Mouse (Mus musculus) lung, postnatal 0 days (tissue): ENCODE data around the gene Bcl2. TPM values are rescaled to one million over a fixed set of nuclear protein-coding genes. Genes with fewer than 3 reads are reported as not detected.

ENCODE experiments used
- ATAC-seq: fragments of 200-750 bp; cut with Nextera tagmentation; 2 replicates; pipeline ENCODE4 v1.8.0; 2017; ENCODE audit warnings: moderate library complexity
- DNase-seq: peaks from one replicate; pipeline ENCODE4 v3.0.0-alpha.2; 2016; ENCODE audit warnings: low spot score
- H3K27ac ChIP-seq: fragments of 300-500 bp; sonication (generic); 2 replicates; pipeline ENCODE4 v1.5.1; 2014; ENCODE audit warnings: antibody characterized with exemption, mild to moderate bottlenecking, low read length, mixed read lengths
- H3K27me3 ChIP-seq: fragments of 300-500 bp; sonication (generic); replicated peaks from 2 replicates; pipeline ENCODE4 v1.6.1; 2014; ENCODE audit warnings: low read length, mixed read lengths; ENCODE audit not compliant: insufficient read depth
- H3K36me3 ChIP-seq: fragments of 300-500 bp; sonication (generic); 2 replicates; pipeline ENCODE4 v1.6.1; 2014; ENCODE audit warnings: low read length, mixed read lengths; ENCODE audit not compliant: insufficient read depth
- H3K4me1 ChIP-seq: fragments of 300-500 bp; sonication (generic); 2 replicates; pipeline ENCODE4 v1.6.1; 2014; ENCODE audit warnings: antibody characterized with exemption, low read depth, low read length, mixed read lengths; ENCODE audit not compliant: insufficient read depth
- H3K4me2 ChIP-seq: fragments of 300-500 bp; sonication (generic); replicated peaks from 2 replicates; pipeline ENCODE4 v1.6.1; 2014; ENCODE audit warnings: low read depth, mild to moderate bottlenecking, low read length, moderate library complexity, mixed read lengths
- H3K4me3 ChIP-seq: fragments of 300-500 bp; sonication (generic); 2 replicates; pipeline ENCODE4 v1.5.1; 2014; ENCODE audit warnings: low read depth, low read length
- H3K9ac ChIP-seq: fragments of 300-500 bp; sonication (generic); replicated peaks from 2 replicates; pipeline ENCODE4 v1.6.1; 2014; ENCODE audit warnings: low read depth, mild to moderate bottlenecking
- H3K9me3 ChIP-seq: fragments of 300-500 bp; sonication (generic); 2 replicates; pipeline ENCODE4 v1.6.1; 2016; ENCODE audit warnings: low read length, mixed read lengths
- CTCF ChIP-seq: IDR thresholded peaks from 2 replicates; pipeline ENCODE4 v1.5.1; 2016; ENCODE audit warnings: antibody characterized with exemption, mild to moderate bottlenecking
- EP300 ChIP-seq: IDR thresholded peaks from 2 replicates; pipeline ENCODE4 v1.6.1; 2016; ENCODE audit warnings: antibody characterized with exemption, mild to moderate bottlenecking, control low read depth
- WGBS: fragments of 180-500 bp; shearing (Covaris S2); extraction: QIAGEN DNeasy Blood & Tissue Kit; methylation state at CpG from one replicate; pipeline ENCODE4 v1.1.7; 2014; 5-methylcytosine and 5-hydroxymethylcytosine counted together
- polyA plus RNA-seq: library from polyadenylated mRNA; unstranded; fragments of >200 nt; fragmentation: Nextera tagmentation; extraction: Ambion mirVana; gene quantifications from 2 replicates; pipeline ENCODE4 v1.2.1, GENCODE M21; 2015

Gene Bcl2
- polyA plus RNA-seq, 1 experiment from 2014 or later, result 5.7 TPM

DNA sequence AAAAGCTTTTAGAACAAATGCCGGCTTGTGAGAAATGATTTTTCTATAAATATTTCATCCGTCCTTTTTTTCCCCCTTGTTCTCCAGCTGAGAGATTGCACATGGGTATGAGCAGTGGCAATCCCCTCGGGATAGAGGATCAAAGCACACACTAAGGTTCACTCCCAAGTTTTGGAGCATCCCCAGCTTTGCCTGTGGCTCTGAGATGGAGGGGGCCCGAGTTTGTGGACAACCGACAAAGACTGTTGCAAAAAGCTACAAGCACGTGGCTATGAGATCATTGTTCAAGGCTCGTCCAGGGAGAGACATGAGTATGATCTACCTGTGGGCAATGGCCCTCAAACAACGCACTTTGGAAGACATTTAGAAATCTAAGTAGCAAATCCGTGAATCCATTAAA lies 184.5 kb downstream of the Bcl2 start:
- Histone ChIP-seq H3K4me1 (peaks cover 7% of the 10 kb centered on the region; the same call in 1 of the 2 replicates), H3K4me2 (no peak overlapping the region), H3K9me3 (no peaks in the 10 kb centered on the region), H3K27me3 (no peaks in the 10 kb centered on the region), H3K27ac (no peak overlapping the region), H3K4me3 (no peak overlapping the region), H3K9ac (no peak overlapping the region), H3K36me3 (no peaks in the 10 kb centered on the region)
- no peak for ATAC-seq
- 79% methylated on average over 9 of the region's 9 CpGs for WGBS
- DNase-seq, result no peak
- no peak for TF ChIP-seq CTCF
- TF ChIP-seq EP300, result no peak

DNA sequence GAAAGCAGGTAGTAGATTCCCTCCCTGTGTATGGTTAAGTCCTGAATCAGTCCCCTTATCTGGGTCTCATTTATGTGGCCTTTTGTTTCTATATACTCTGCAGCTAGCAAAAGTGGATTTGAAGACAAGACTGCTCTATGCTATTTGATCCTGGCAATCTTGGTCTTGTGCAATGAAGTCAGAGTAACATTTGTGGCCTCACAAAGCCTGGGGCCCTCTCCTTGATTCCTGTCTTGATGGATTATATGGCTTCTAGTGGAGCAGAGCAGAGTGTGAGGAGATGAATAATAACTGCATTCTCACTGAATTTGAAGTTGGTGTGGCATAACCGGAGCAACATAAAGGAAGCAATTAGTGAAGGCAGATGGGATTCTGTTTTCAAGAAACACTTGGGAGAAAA lies 186.5 kb downstream of the Bcl2 start:
- Histone ChIP-seq H3K27me3 (no peaks in the 10 kb centered on the region), H3K4me3 (no peak overlapping the region), H3K9ac (no peak overlapping the region), H3K4me2 (no peak overlapping the region), H3K9me3 (no peaks in the 10 kb centered on the region), H3K36me3 (no peaks in the 10 kb centered on the region), H3K4me1 (peaks cover 7% of the 10 kb centered on the region; the same call in 1 of the 2 replicates), H3K27ac (no peak overlapping the region)
- no peak for TF ChIP-seq EP300
- TF ChIP-seq CTCF, result no peak
- 72% methylated on average over 1 of the region's 1 CpGs for WGBS
- DNase-seq (no peak), ATAC-seq (no peak)

DNA sequence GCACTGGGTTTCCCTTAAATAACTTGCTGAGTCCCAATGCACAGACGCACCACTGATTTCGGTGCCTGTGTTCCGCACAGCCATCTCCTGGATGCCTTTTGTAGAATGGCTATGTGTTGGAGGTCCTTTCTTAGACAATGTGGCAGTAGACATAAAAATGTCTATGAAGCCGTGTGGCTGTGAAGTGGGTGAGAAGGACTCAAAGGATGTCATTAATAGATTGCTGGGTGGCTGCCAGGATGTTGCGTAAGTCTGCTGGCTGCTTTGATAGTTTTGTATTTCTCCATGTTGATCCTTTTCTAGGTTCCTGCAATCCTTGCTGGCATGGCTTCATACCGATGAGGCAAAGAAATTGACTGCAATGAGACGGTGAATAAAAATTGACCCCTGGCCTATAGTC lies 187.3 kb downstream of the Bcl2 start:
- peak; percentile 76 for DNase-seq
- H3K27ac ChIP-seq, result no peak overlapping the region
- TF ChIP-seq CTCF (no peak), EP300 (peak; percentile 31; the same call in 1 of the 2 replicates)
- no peaks in the 10 kb centered on the region for H3K27me3 ChIP-seq
- peak; percentile 57 for ATAC-seq
- WGBS, result 31% methylated on average over 7 of the region's 7 CpGs
- no peaks in the 10 kb centered on the region for H3K9me3 ChIP-seq
- no peak overlapping the region for H3K9ac ChIP-seq
- peaks cover 7% of the 10 kb centered on the region; the same call in 1 of the 2 replicates for H3K4me1 ChIP-seq
- no peaks in the 10 kb centered on the region for H3K36me3 ChIP-seq
- no peak overlapping the region for H3K4me2 ChIP-seq
- no peak overlapping the region for H3K4me3 ChIP-seq

DNA sequence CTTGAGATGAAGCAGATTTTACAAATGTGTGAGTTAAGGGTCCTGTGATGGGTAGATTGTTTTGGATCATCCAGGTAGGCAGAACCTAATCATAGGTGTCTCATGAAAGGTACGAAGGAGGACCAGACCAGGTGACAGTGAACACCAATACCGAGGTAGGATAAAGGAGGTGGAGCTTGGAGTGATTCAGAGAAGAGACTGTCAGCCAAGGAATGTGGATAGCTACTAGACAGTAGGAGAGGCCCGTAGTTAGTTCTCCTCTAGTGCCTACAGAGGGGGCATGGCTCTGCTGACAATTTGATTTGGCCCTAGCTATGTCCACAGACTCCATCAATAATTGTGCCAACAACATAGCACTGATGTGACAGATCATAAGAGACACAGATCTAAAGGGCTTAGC lies 188.0 kb downstream of the Bcl2 start:
- ATAC-seq (no peak), DNase-seq (no peak)
- Histone ChIP-seq H3K9ac (no peak overlapping the region), H3K36me3 (no peaks in the 10 kb centered on the region), H3K9me3 (no peaks in the 10 kb centered on the region), H3K27ac (no peak overlapping the region), H3K4me2 (no peak overlapping the region), H3K4me3 (no peak overlapping the region), H3K4me1 (peaks cover 7% of the 10 kb centered on the region; the same call in 1 of the 2 replicates), H3K27me3 (no peaks in the 10 kb centered on the region)
- WGBS, result 66% methylated on average over 3 of the region's 3 CpGs
- no peak for TF ChIP-seq CTCF
- no peak for TF ChIP-seq EP300

DNA sequence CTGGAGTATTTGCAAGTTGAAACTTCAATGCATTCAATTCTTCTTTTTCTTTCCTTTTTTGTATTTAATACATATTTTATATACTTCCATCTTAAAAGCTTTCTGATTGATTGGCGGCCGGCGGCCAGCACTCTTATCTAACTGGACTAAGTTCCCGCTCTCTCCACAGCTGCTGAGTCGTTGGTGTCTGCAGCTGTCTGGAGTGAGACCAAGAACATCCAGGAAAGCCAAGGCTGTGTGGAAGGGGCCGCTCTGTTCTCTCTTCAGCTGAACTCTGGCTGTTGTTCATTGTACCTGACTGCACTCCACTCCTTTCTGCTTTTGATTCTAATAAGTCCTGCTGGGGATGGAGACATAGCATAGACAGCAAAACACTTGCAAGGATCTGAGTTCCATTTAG lies 190.3 kb downstream of the Bcl2 start:
- Histone ChIP-seq H3K36me3 (no peaks in the 10 kb centered on the region), H3K27ac (no peak overlapping the region), H3K4me1 (peaks cover 7% of the 10 kb centered on the region; the same call in 1 of the 2 replicates), H3K9ac (no peak overlapping the region), H3K4me3 (no peak overlapping the region), H3K9me3 (no peaks in the 10 kb centered on the region), H3K4me2 (no peak overlapping the region), H3K27me3 (no peaks in the 10 kb centered on the region)
- DNase-seq, result peak; percentile 36
- 0 out of 2 replicates have a peak, but pooled peaks have one; percentile 48 for ATAC-seq
- TF ChIP-seq CTCF, result no peak
- TF ChIP-seq EP300, result no peak
- 52% methylated on average over 6 of the region's 6 CpGs for WGBS

DNA sequence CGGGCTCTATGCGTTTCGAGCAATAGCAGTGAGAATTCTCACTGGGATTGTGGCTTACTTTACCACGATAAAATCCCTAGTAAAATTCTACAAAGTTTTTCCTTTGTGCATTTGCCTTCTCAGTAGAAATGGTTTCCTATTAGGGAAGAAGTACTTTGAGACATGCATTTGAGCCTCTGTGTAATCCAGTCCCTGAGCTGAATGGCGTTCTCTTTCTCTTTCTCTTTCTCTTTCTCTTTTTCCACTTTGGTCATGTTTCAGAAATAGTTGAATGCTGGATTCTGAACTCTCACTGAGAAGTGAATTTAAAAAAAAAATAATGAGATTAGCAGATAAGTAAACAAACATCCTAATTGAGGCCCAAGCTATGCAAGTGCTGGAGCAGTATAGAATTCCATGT lies 191.1 kb downstream of the Bcl2 start:
- no peaks in the 10 kb centered on the region for H3K9me3 ChIP-seq
- H3K27ac ChIP-seq, result no peak overlapping the region
- H3K4me2 ChIP-seq, result no peak overlapping the region
- ATAC-seq (no peak), DNase-seq (no peak)
- no peak overlapping the region for H3K9ac ChIP-seq
- H3K27me3 ChIP-seq, result no peaks in the 10 kb centered on the region
- peaks cover 7% of the 10 kb centered on the region; the same call in 1 of the 2 replicates for H3K4me1 ChIP-seq
- WGBS, result 88% methylated on average over 5 of the region's 5 CpGs
- no peak for TF ChIP-seq EP300
- TF ChIP-seq CTCF, result no peak
- no peaks in the 10 kb centered on the region for H3K36me3 ChIP-seq
- H3K4me3 ChIP-seq, result no peak overlapping the region

DNA sequence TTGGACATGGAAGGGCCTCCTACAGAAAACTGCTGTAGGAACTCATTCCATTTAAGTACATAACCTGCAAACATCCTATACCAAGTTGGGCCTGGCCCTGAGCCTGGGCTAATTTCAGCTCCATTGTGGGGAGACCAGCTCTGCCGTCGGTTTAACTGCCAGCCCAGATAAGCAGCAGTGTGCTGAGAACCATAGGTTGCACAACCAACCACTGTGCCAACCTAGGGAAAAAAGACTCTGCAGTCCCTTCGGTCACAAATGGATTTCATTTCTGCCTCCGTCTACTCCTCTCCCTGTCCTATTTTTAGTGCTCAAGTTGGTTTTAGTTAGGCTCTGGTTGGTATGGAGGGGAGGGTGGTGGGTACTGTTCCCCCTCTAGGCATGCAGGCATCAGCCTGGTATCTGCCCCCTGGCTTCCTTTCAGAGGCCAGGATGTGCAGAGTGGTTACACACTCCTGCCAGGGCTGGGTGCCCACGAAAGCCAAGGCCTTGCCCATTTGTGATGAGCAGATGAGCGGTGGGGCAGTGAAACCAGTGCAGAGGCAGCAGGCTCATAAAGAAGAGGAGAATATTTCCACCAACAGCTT lies 196.4 kb downstream of the Bcl2 start:
- Histone ChIP-seq H3K27me3 (no peaks in the 10 kb centered on the region), H3K9ac (no peak overlapping the region), H3K9me3 (no peaks in the 10 kb centered on the region), H3K27ac (no peak overlapping the region), H3K4me2 (no peak overlapping the region), H3K36me3 (no peaks in the 10 kb centered on the region), H3K4me1 (no peaks in the 10 kb centered on the region), H3K4me3 (no peak overlapping the region)
- DNase-seq (no peak), ATAC-seq (no peak)
- 61% methylated on average over 6 of the region's 6 CpGs for WGBS
- TF ChIP-seq CTCF, result no peak
- TF ChIP-seq EP300, result no peak
